Mouse (Mus musculus) layer of hippocampus, postnatal 36 days (tissue): ENCODE results near the gene Hoxa4. TPM values are rescaled to one million over a fixed set of nuclear protein-coding genes. Genes with fewer than 3 reads are reported as not detected.

Experiments
- DNase-seq, 2 experiments: peaks; one replicate each; pipeline ENCODE4 v3.0.0; 2022
- total RNA-seq, 2 experiments: library from RNA; stranded (reverse); gene quantifications; 2 replicates each; pipeline ENCODE4 v1.2.3; 2021

Gene Hoxa4
- total RNA-seq, 2 experiments from 2014 or later, result not detected

GRCm38 (mm10) chr6:52203371-52204049, 12.0 kb upstream of the Hoxa4 start:
- no peak for DNase-seq

- DNase-seq, result no peak
These were observed 11.5 kb upstream of the Hoxa4 start for GRCm38 (mm10) chr6:52203121-52203370.

- DNase-seq, result no peak
These were observed 11.0 kb upstream of the Hoxa4 start for GRCm38 (mm10) chr6:52202362-52203120.

- DNase-seq, result no peak
These were observed 9.7 kb upstream of the Hoxa4 start for GRCm38 (mm10) chr6:52201269-52201668.

GRCm38 (mm10) chr6:52200751-52201250, 9.2 kb upstream of the Hoxa4 start:
- DNase-seq, result no peak

- DNase-seq, result no peak
These were observed 8.7 kb upstream of the Hoxa4 start for GRCm38 (mm10) chr6:52200073-52200750.

- DNase-seq, result no peak
These were observed 5.7 kb upstream of the Hoxa4 start for GRCm38 (mm10) chr6:52197271-52197670.

GRCm38 (mm10) chr6:52196811-52197210, 5.3 kb upstream of the Hoxa4 start:
- DNase-seq, result no peak

GRCm38 (mm10) chr6:52194690-52195089, 3.1 kb upstream of the Hoxa4 start:
- DNase-seq, result no peak

- no peak for DNase-seq
These were observed 452 bp upstream of the Hoxa4 start for GRCm38 (mm10) chr6:52191860-52192550.

GRCm38 (mm10) chr6:52190410-52190809, 1.1 kb downstream of the Hoxa4 start:
- no peak for DNase-seq

GRCm38 (mm10) chr6:52189909-52190308, 1.6 kb downstream of the Hoxa4 start:
- DNase-seq, result no peak

- no peak for DNase-seq
These were observed 2.4 kb downstream of the Hoxa4 start for GRCm38 (mm10) chr6:52189172-52189591.

- DNase-seq, result no peak
These were observed 5.1 kb downstream of the Hoxa4 start for GRCm38 (mm10) chr6:52186500-52186899.

- no peak for DNase-seq
These were observed 5.7 kb downstream of the Hoxa4 start for GRCm38 (mm10) chr6:52185834-52186233.

- no peak for DNase-seq
These were observed 6.3 kb downstream of the Hoxa4 start for GRCm38 (mm10) chr6:52185222-52185621.

- no peak for DNase-seq
These were observed 6.9 kb downstream of the Hoxa4 start for GRCm38 (mm10) chr6:52184668-52185067.

- DNase-seq, result no peak
These were observed 8.1 kb downstream of the Hoxa4 start for GRCm38 (mm10) chr6:52183311-52184080.

- DNase-seq, result no peak
These were observed 8.8 kb downstream of the Hoxa4 start for GRCm38 (mm10) chr6:52182793-52183192.

- DNase-seq, result no peak
These were observed 9.5 kb downstream of the Hoxa4 start for GRCm38 (mm10) chr6:52182030-52182429.

- DNase-seq, result no peak
These were observed 10.8 kb downstream of the Hoxa4 start for GRCm38 (mm10) chr6:52180726-52181125.

GRCm38 (mm10) chr6:52180213-52180710, 11.3 kb downstream of the Hoxa4 start:
- DNase-seq, result no peak
